Mouse (Mus musculus) cerebellum, postnatal 14 days (tissue): ENCODE measurements around the gene Sycp3.
A peak's percentile ranks its signal among the peaks of the same experiment; 100 is the strongest.
"Not testable (repeated sequence)": the region's sequence is repeated elsewhere in the genome, so short reads cannot be mapped to it uniquely, and the experiment has no call there.

Source experiments
- DNase-seq, 2 experiments: peaks; one replicate each; pipeline ENCODE4 v3.0.0; 2021; ENCODE audit warnings: mixed read lengths in 2 of 2

Sycp3 gene

DNA sequence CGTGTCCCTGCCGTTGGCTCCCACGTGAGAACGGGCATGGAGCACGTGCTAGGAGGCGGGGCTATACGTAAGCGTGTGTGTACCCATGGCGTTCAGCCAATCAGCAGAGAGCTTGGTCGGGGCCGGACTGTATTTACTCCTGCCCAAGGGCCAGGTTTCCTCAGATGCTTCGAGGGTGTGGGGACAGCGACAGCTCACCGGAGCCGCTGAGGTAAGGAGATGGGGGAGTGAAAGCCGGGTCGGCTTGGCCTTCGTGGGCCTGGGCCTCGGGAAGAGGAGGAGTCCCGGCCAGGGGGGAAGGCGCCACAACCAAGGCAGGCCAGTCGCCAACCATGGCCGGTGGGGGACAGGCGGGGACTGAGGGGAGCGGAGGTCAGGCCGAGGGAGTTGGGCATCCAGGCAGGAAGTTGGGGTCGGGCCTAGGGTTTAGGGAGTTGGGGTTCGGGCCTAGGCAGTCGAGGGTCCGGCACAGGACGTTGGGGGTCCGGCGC lies at the start of gene Sycp3:
Gene Sycp3 (plus strand): TSS at position 68 of the 491 bp plus-strand sequence.
- no peak for DNase-seq

DNA sequence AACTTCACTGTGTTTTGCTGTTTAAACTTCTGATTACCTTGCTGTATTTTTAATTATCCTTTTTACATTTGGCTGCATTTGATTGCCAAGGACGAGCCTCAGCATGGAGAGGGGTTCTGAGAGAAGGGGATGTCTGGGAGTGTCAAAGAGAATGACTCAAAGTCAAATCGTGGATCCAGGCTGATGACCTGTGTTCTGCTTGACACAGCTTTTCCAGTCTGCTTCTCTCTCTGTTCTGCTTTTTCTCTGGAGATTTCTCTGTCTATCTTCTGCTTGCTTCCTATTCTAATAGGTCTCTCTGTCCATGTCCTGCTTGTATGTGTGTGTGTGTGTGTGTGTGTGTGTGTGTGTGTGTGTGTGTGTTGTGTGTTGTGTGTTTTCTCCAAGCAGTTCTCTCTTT lies 49.6 kb upstream of the Sycp3 start:
- DNase-seq = no peak

DNA sequence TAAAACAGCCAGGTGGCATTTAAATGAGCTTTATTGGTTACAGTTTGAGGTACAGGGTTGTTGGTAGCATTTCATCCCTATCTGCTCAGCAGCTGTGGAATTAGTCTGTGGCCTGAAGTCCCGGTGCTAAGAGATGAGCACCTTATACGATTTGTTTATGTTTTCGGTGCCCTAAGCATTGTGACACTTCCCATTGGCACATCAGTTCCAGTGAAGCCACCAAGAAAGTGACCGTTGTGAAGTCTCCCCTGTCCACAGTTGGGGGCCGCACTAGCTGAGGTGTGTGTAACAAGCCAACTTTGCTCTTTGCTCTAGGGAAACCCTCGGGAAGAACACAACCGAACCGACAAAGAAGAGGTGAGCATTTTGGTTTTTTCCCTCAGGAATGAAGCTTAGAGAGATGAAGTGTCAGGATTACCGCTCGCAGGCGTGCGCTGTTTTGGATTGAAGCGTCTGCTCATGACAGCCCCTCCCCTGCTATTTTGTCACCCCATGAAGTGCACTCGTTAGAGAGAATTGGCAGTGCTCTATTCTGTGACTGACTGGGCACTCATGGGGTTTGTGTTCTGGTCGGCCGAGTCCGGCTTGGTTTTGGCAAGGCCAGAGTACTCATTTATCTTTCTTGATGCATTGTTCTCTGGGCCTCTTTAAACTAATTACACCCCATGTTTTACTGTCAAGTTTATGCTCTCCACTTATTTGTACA lies 46.9 kb upstream of the Sycp3 start:
- DNase-seq = peak in 1 of 2 experiments; percentile 24

DNA sequence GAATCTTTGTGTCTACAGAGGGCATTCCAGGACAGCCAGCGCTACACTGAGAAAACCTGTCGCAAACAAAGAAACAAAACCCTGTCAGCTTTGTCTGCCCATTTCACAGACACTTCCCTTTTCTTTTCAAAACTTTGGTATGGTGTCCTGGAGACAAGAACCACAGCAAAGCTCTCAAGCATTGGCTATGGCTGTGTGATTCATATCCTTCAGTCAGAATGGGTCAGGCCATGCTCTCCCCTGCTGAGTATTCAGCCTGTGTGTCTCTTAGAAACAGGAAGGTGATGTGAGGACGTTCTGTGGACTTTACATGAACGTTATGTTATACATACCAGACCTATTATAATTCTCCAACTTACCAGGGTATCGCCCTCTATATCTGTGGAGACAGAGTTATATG lies 41.7 kb upstream of the Sycp3 start:
- no peak for DNase-seq

DNA sequence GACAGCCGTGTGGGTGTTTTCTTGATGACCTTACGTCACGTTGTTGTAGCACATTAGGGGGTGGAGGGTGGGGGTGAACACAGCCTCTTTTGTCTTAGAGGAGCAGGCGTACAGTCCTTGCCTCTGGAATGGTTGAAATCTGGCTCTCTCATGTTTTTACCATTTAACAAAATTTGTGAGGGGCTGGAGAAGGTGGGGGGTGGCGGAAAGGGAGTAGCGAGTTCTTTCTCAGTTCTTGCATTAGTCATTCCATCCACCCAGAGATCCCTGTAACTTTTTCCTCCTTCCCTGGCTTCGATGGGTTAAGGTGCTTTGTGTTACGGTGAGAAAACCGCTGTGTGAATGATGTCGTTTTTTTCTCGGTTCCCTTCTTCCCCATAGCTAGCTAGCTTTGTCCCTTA lies 39.2 kb upstream of the Sycp3 start:
- DNase-seq = no peak

DNA sequence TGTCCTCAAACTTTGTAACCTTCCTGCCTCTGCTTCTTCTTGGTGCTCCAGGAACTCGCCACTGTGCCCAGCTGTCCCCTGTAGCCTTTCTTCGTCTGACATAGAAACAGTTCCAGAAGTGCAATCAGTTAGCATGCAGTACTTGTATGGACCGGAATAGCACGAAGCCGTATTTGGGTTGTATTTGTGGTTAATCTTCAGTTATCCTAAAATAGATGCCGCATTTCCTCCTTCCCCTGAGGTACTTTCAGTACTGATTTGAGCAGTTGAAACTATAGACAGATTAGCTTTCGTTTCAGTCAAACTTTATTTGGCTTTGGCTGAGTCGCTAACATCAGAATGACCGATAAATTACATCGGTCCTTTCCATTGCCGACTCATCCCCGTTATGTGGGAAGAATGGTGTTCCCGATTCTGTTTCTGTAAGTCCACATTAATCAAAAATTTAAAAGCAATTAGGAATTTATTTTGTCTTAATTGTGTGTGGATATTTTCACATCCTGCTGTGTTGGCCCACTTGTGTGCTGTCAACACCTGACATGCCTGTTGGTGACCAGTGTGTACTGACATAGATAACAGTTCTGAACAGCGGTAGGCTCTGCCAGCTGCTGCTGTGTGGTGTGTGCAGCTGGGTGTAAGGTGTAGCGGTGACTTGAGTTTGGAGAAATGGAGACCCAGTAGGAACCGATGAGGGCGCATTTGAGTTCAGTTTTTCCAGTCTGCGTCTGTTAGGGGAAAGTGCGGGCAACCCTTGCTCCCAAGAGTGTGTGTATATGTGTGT lies 38.5 kb upstream of the Sycp3 start:
- DNase-seq = no peak

DNA sequence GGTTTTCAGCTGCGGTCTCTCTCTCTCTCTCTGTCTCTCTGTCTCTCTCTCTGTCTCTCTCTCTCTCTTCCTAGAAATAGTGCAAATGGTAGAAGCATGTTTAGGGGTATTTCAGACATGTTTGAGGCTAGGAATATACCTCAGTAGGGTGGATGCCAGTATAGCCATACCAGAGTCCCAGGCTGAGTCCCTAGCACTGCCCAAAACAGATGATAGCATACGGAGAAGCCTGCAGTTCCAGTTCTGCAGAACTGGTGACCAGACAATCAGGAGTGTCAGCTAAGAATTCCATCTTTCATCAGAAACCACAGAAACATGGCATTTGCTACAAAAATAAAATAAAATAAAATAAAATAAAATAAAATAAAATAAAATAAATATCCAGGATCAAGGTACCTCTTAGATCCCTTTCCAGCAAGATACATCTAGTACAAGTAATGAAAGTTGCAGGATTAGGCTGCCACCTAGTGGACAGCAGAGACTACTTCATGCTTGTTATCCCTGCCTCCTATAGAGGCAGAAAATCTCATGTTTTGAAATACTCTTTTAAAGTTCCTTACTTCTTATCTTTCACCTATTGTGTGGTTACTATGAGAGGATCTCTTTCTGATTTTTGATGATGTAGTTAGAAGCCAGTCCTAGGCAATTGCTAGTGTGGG lies 33.1 kb upstream of the Sycp3 start:
- peak; percentile 78 for DNase-seq

DNA sequence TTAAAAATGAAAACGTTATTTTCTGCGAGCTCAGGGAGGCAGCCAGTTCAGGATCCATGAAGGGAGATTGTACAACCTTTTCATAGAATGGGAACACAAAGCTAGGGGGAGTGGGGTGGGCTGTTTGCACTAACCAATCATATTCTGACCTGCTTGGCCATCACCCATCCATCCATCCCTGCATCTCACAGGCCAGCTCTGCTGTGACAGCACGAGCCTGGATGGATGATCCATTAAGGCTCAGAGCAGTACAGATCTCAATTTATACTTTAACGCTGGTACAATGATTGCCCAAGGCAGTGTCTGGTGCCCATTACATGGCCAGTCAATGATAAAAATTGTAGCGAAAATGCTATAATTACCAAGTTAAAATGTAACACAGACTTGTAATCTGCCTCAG lies 32.5 kb upstream of the Sycp3 start:
- DNase-seq = no peak

DNA sequence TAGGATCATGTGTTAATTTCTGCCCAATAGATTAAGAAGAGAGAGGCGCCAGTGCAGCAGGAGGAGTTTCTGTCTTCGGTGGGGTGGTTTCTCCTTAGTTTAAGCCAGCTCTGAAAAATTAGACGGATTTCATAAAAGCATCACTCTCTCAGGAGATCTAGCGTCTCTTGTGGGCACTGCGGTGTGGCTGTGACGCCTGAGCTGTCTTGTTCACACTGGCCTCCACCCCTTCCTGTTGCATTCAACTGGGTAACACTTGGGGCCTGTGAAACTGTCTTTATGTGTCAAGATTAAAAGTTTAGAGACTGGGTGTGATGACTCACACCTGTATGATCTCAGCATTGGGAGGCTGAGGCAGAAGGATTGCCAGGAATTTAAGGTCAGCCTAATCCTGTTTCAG lies 31.4 kb upstream of the Sycp3 start:
- DNase-seq = no peak

DNA sequence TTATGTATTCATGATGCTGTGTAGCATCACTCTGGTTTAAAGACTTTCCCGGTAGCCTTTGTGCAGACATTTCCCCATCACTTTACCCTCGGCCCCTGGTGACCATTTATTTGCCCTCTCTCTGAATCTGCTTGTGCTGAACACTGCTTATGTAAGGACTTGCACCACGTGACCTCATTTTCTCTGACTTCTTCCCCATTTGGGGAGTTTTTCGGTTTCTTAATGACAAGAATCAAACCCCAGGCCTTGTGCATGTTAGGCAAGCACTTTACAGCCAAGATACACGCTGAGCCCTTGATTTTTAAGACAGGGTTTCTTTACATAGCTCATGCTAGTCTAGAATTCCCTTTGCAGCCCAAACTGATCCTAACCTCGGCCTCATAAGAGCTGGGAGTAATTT lies 18.1 kb upstream of the Sycp3 start:
- DNase-seq = no peak

DNA sequence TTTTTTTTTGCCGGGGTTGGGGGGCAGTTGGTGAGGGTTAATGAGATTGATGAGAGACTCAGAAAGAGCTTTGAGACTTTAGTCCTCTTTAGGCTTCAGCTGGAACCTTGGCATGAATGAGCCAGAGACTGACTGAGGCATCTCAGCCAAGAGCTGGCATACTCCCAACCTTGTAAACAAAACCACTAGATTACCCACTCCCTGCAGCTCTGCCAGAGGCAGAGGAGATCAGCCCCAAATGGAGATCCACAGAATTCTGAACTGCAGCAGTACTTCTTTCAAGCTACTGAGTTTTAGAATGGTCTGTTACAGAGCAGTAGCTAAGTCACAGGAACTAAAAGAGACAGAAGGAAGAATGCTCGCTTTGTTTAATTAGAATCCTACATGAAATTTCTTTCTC lies 8.1 kb upstream of the Sycp3 start:
- DNase-seq = peak; percentile 77 to 83

DNA sequence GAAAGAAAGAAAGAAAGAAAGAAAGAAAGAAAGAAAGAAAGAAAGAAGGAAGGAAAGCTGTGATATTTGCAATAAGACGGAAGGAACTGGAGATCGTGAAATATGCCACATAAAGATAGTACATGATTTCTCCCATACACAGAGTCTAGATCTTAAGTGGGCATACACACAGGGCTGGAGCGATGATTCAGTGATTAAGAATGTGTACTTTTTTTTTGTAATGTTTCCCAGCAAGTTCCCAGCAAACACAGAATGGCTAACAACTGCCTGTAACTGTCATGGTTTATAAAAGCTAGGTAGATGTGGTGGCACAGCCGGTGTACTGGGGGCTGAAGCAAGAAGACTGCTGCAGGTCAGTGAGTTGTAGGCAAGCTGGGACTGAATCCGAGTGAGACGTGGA lies 7.4 kb upstream of the Sycp3 start:
- no peak for DNase-seq

DNA sequence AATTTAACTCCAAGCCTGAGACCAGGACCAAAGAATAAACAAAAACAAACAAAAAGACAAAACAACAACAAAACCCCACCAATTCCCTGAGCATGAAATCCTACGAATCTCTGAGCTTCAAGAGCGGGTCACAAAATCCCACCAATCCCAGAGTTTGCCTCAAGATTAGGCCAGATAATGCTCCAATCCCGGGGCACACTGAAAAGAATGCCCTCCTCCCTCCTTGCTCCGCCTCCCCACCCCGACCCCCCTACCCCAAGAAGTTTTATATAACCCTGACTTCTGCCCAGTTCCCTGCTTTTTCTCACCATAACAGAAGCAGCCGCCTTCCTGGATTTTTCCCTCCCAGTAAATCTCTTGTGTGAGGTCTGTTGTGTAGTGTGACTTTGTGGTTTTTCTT lies 1.6 kb upstream of the Sycp3 start:
- no peak for DNase-seq

DNA sequence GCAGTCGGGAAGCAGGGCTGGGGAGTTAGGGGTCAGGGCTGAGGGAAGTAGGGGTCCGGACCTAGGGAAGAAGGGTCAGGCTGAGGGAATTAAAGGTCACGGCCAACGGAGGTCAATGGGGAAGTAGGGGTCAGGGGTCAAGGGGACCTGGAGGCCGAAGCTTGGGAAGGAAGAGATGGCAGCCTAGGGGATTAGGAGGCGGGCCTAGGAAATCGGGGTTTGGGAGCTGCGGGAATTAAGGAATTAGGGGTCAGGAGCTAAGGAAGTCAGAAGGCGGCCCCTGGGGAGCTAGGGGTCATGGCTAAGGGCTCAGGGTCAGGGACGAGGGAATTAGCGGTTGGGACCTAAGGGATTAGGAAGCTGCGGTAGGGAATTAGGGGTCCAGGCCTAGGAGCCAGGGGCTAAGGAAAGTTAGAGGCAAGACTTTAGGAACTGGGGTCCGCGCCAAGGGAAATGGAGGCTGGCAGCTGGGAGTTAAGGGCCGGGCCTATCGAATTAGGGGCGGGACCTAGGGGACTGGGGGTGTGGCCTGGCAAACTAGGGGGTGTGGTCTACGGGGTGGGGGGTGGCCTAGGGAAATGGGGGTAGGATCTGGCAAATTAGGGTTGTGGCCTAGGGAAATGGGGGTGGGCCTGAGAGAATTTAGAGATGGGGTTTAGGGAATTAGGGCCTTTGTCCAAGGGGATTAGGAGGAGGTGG lies 902 bp downstream of the Sycp3 start:
- no peak for DNase-seq

DNA sequence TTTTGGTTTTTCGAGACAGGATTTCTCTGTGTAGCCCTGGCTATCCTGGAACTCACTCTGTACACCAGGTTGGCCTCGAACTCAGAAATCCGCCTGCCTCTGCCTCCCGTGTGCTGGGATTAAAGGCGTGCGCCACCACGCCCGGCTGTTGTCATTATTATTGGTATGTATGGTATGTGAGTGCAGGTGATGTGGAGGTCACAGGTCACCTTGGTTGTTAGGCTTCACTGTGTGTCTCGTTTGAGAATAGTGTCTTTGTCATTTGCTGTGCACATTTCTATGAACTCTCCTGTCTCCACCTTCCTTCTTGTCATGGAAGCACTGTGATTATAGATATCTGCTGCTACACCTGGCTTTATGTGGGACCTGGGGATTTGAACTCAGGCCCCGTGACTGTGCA lies 23.5 kb downstream of the Sycp3 start:
- DNase-seq = not testable (repeated sequence)

DNA sequence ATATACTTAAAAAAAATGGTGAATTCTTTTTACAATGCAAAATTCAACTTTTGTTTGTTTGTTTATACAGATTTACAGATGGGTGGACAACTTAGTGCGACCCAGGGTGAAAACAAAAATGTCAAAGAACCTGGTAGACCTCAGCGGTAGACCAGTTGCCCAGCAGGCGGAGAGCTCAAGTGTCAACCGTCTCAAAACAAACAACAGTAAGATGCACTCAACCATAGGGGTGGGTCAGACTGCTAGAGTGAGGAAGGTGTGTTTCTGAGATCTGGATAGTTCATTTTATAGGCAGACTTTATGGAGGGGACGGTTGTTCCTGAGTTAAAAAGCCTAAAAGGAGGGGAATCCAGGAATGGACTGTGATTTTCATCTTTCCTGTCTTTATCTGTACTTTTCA lies 29.3 kb downstream of the Sycp3 start:
- DNase-seq = no peak

DNA sequence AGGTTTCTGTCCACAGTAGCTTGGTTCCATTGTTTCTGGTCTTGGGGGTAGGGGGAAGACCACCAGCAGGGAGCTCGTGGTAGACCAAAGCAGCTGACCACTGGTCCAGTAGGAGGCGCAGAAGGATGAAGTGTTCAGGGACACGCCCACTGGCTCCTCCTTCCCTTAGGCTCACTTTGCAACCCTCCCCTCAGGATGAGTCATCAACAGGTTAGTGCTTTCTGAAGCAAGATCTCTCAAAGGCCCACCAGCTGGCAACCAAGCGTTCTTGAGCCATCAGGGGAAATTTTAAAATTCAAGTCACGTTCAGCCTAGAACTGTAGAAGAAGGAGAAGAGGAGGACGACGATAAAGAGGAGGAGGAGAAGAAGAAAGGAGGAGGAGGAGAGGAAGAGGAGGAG lies 32.3 kb downstream of the Sycp3 start:
- DNase-seq = no peak

DNA sequence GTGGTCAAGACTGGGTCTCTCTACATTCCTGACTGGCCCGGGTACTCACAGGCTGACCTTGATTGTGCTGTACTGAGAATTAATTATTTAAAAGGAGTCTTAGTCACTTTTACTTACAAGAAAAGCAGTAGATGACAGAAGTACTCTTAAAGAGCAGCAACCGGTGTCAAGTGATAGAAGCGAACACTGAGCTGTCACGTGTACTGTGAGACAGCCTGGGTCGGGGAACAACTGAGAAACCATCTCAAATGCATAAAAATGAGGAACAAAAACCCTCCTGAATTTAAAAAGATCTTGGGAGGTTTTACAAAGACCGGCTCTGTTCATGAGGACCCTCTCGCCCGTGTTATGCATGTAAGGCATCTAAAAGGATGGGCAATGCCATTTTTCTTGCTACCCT lies 33.3 kb downstream of the Sycp3 start:
- no peak for DNase-seq

DNA sequence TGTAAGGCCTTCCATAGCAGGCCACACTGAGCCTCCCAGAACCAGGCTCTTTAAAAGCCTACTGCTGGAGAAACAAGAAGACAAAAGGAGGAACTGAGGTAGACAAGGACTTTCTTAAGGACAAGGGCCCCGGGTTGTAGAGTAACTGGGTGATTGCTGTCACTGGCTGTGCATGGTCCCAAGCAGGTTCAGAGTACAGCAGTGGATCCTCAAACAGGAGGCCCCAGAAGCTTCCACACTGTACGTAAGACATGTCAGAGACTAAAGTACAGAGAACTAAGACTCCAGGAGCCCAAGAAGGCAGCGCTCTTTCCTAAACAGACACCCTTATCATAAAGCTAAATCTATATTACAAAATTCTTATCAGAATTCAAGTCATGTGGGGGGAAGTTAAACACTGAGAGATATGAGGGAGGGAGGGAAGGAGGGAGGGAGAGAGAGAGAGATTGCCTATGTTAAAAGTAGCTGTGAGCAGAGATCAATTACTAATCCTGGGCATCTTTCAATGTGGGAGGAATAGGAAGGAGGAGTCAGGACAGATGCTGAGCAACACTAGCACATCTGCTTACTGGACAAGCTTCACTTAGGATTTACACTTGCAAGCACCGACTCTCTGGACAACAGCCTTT lies 35.7 kb downstream of the Sycp3 start:
- DNase-seq = no peak

DNA sequence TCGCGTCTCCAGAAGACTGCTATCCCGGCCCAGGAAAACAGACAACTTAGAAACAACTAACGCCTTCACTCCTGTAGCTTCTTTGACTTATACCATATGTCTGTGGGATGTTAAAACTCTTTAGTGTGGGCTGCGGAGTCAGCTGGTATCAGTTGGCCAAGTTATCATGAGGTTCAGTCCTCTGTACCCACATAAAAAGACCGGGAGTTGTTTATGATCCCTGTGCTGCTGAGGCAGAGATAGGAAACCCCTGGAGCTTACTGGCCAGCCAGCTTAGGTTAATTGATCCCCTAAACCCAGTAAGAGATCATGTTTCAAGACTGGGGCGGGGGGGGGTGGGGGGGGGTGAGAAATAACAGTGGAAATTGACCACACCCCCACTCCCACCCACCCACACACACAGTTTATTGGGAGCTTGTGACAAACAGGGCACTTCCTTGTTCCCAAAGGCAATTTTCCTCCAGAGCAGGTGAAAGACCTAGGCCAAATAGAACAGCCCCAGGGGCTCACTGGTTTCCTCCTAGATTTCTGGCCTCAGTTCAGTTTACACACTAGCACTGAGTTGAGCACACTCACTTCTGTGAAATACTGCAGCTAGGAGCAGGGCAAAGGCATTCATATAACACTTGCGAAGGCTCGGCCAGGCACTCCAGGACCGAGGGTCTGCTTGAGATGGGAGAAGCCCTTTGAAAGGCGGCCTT lies 37.6 kb downstream of the Sycp3 start:
- no peak for DNase-seq

DNA sequence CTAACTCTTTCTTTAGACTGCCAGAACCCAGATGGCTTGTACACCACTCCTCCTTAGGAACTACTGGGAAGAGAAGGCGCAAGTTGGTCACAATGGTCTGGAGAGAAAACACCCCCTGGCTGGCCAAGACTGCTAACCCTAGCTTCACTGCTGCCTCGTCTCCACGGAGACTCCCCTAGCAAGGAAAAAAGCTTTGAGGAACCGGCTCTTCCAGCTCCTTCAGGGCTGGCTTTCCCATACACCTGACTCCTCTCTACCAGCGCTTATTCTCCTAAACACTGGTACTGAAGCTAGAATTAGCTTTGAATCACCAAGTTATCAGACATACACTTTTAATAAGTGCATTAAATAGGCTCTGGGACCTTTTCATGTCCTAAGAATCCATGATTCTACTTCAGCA lies 40.6 kb downstream of the Sycp3 start:
- DNase-seq = no peak

DNA sequence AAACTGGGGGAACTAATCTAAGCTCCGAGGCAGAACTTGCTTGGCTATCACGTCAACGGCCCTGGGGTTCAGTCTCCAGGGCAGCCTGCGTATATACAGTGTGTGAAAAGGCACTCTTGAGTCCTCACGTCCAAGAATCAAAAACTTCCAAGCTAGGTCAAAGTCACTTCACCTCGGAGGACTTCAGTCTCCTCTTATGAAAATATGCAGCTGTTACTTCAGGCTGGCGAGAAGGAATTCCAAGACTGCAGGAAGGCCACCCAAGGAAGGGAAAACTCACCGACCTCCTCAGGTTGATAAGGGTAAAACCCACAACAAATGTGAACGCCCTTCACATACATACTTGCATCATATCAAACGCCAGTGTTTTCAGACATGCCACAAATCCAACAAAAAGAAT lies 42.0 kb downstream of the Sycp3 start:
- no peak for DNase-seq
